Mouse (Mus musculus) gastrocnemius, postnatal 4 days (tissue): ENCODE data around the gene Hydin. TPM values are rescaled to one million over a fixed set of nuclear protein-coding genes. Genes with fewer than 3 reads are reported as not detected.

Source experiments
- microRNA-seq: library from miRNA; unstranded; fragments of <30 nt; microRNA quantifications from one replicate; pipeline ENCODE4 v1.2.0, GENCODE M21; 2021
- total RNA-seq, 2 experiments: library from RNA; stranded (reverse); gene quantifications; 2 replicates each; pipeline ENCODE4 v1.2.3; 2021

Gene Hydin
- total RNA-seq, 2 experiments from 2014 or later, result 0.41 to 0.44 TPM

Small RNAs within 50 kb of the gene (microRNA-seq; reads per million reads assigned to microRNA genes)
- gene Gm44489, result not detected
- gene Gm47306, result not detected

Other genes starting within 250 kb of the Hydin start
- gene Chst4, start 227.2 kb upstream of the Hydin start, total RNA-seq, result not detected
- 1 to 10 TPM; 6.1 to 6.5 TPM for gene Zfp612, start 187.2 kb upstream of the Hydin start, total RNA-seq
- not detected for gene Gm21964, start 165.8 kb upstream of the Hydin start, total RNA-seq
- gene Gm17720, start 164.2 kb upstream of the Hydin start, total RNA-seq, result not detected
- gene Calb2, start 98.8 kb upstream of the Hydin start, total RNA-seq, result under 1 TPM; 0.32 to 0.62 TPM
- gene Cmtr2, start 51.3 kb upstream of the Hydin start, total RNA-seq, result 1 to 10 TPM; 4.3 to 5.6 TPM